Mouse (Mus musculus) embryonic facial prominence, embryonic 10.5 days (tissue): ENCODE results near the gene Gga2. TPM values are rescaled to one million over a fixed set of nuclear protein-coding genes. Genes with fewer than 3 reads are reported as not detected.

ENCODE experiments used
- DNase-seq: peaks from one replicate; pipeline ENCODE4 v3.0.0-alpha.2; 2017; ENCODE audit warnings: low spot score
- H3K27ac ChIP-seq: fragments of 300-500 bp; sonication (generic); replicated peaks from 2 replicates; pipeline ENCODE4 v1.5.1; 2016; ENCODE audit warnings: mild to moderate bottlenecking
- H3K27me3 ChIP-seq: fragments of 300-500 bp; sonication (generic); replicated peaks from 2 replicates; pipeline ENCODE4 v1.6.1; 2016; ENCODE audit warnings: low read depth, mild to moderate bottlenecking; ENCODE audit not compliant: poor library complexity, severe bottlenecking
- H3K36me3 ChIP-seq: fragments of 300-500 bp; sonication (generic); replicated peaks from 2 replicates; pipeline ENCODE4 v1.6.1; 2016; ENCODE audit warnings: mild to moderate bottlenecking, moderate library complexity
- H3K4me1 ChIP-seq: fragments of 300-500 bp; sonication (generic); 2 replicates; pipeline ENCODE4 v1.6.1; 2016
- H3K4me3 ChIP-seq: fragments of 300-500 bp; sonication (generic); 2 replicates; pipeline ENCODE4 v1.5.1; 2016; ENCODE audit warnings: mild to moderate bottlenecking, moderate library complexity
- H3K9me3 ChIP-seq: fragments of 300-500 bp; sonication (generic); 2 replicates; pipeline ENCODE4 v1.6.1; 2016; ENCODE audit warnings: mild to moderate bottlenecking
- WGBS: fragments of 180-500 bp; shearing (Covaris S2); methylation state at CpG from one replicate; pipeline ENCODE4 v1.1.7; 2016; 5-methylcytosine and 5-hydroxymethylcytosine counted together
- polyA plus RNA-seq: library from polyadenylated mRNA; unstranded; fragments of >200 nt; fragmentation: Nextera tagmentation; extraction: Ambion mirVana; gene quantifications from 2 replicates; pipeline ENCODE4 v1.2.1, GENCODE M21; 2016

Gga2 gene
- polyA plus RNA-seq, 1 experiment from 2014 or later = 111 TPM

DNA sequence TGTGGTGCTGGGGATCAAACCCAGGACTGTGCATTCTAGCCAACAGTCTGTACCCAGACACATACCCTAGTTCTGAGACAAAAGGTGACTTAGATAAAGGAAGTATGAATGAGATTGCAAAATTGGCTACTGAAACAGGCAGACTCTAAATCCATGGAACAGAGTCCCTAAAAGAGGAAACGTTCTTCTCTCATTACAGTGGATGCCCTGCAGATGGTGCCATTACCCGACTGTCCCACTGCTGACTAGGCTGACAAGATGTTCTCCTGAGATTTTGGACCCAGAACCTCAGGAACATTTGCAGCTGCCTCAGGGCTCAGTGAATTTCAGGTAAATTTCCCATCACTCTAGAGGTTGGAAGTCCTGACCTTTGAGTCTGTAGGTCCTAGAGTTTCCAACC, 13.3 kb upstream of the Gga2 start:
- H3K4me1 ChIP-seq = peaks cover 11% of the 10 kb centered on the region; the same call in 1 of the 2 replicates
- peaks cover 23% of the 10 kb centered on the region for H3K36me3 ChIP-seq
- no peaks in the 10 kb centered on the region for H3K9me3 ChIP-seq
- H3K4me3 ChIP-seq = no peak overlapping the region
- H3K27me3 ChIP-seq = no peaks in the 10 kb centered on the region
- WGBS = 47% methylated on average over 2 of the region's 2 CpGs
- no peak for DNase-seq
- no peak overlapping the region for H3K27ac ChIP-seq

GRCm38 (mm10) chr7:122033371-122033770, 12.3 kb upstream of the Gga2 start:
- Histone ChIP-seq H3K27ac (no peak overlapping the region), H3K27me3 (no peaks in the 10 kb centered on the region), H3K4me1 (peaks cover 11% of the 10 kb centered on the region; the same call in 1 of the 2 replicates), H3K36me3 (peaks cover 13% of the 10 kb centered on the region), H3K4me3 (no peak overlapping the region), H3K9me3 (no peaks in the 10 kb centered on the region)
- DNase-seq = no peak
- 79% methylated on average over 3 of the region's 3 CpGs for WGBS

DNA sequence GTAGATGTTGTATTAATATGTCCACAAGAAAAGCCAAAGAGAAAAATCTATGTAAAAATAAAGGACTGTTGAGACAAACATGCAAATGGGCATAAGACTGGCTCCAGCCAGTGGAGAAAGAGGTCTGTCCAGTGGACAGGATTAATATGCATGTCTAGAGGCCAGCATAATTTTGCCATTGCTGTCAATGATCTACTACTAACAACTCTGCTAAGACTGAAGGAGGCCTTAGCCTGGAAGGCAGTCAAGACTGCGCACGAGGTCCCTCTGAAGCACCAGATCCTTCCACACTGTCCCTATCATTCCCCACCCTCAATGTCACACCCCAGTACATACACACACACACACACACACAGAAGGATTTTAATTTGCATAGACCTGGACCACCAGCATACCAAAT, 1.1 kb upstream of the Gga2 start:
- Histone ChIP-seq H3K4me3 (no peak overlapping the region), H3K9me3 (no peaks in the 10 kb centered on the region), H3K4me1 (peaks cover 28% of the 10 kb centered on the region), H3K36me3 (peaks cover 16% of the 10 kb centered on the region), H3K27me3 (no peaks in the 10 kb centered on the region), H3K27ac (no peak overlapping the region)
- WGBS = 94% methylated on average over 2 of the region's 2 CpGs
- DNase-seq = no peak

DNA sequence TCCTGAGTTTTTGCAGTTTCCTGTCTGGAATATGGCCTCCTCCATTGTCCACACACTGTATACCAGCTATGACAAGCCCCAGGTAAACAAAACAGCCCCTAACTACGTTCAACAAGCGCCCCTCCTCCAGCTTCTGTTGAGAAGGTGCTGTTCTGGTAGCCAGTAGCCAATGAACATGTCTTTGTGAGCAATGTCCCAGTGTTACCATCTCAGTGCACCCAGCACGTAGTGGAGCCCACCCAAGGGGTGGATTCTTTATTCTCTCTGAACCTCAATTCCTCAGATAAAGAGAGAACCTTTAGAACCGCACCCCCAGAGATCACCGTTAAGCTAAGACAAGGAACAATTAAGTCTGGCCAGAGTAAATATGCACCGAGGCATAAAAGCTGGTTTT, 752 bp downstream of the Gga2 start:
- H3K4me1 ChIP-seq = peaks cover 43% of the 10 kb centered on the region
- H3K27me3 ChIP-seq = no peaks in the 10 kb centered on the region
- peak; percentile 37 for DNase-seq
- WGBS = under 1% methylated on average over 6 of the region's 6 CpGs
- H3K27ac ChIP-seq = peak overlapping the region; percentile 95
- H3K9me3 ChIP-seq = no peaks in the 10 kb centered on the region
- H3K36me3 ChIP-seq = peaks cover 35% of the 10 kb centered on the region
- peak overlapping the region; percentile 87 for H3K4me3 ChIP-seq

- 0 out of 2 replicates have a peak overlapping the region, but pooled peaks have one; percentile 14 for H3K27ac ChIP-seq
- 88% methylated on average over 7 of the region's 7 CpGs for WGBS
Observed at GRCm38 (mm10) chr7:122018978-122019377, 2.0 kb downstream of the Gga2 start.

DNA sequence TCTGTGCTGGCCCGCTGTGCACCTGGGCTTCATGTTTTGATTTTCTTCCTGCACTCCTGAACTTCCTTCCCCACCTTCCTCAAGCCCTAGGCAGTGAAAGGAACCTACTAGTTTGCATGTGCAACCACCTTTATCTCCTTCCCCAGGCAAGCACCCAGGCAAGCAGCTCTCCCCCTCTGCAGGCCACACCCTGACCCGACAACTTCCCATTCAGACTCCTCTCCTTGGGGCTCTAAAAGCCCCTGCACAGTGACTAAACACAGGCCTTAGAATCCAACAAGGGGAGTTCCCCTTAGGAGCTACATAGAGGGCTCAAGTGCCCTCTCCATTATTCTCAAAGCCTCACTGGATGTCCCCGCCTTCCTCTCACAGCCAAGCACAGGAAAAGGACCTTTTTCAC, 2.8 kb downstream of the Gga2 start:
- H3K36me3 ChIP-seq = peaks cover 47% of the 10 kb centered on the region
- WGBS = 72% methylated on average over 3 of the region's 3 CpGs
- peak overlapping the region; percentile 87; the same call in 1 of the 2 replicates for H3K4me3 ChIP-seq
- H3K9me3 ChIP-seq = no peaks in the 10 kb centered on the region
- DNase-seq = no peak
- H3K27ac ChIP-seq = peak overlapping the region; percentile 57; the same call in 1 of the 2 replicates
- peaks cover 52% of the 10 kb centered on the region for H3K4me1 ChIP-seq
- no peaks in the 10 kb centered on the region for H3K27me3 ChIP-seq

More at GRCm38 (mm10) chr7:122018978-122019377, 2.0 kb downstream of the Gga2 start:
- Histone ChIP-seq H3K4me3 (peak overlapping the region; percentile 87), H3K9me3 (no peaks in the 10 kb centered on the region), H3K36me3 (peaks cover 41% of the 10 kb centered on the region), H3K27me3 (no peaks in the 10 kb centered on the region), H3K4me1 (peaks cover 52% of the 10 kb centered on the region)
- no peak for DNase-seq

DNA sequence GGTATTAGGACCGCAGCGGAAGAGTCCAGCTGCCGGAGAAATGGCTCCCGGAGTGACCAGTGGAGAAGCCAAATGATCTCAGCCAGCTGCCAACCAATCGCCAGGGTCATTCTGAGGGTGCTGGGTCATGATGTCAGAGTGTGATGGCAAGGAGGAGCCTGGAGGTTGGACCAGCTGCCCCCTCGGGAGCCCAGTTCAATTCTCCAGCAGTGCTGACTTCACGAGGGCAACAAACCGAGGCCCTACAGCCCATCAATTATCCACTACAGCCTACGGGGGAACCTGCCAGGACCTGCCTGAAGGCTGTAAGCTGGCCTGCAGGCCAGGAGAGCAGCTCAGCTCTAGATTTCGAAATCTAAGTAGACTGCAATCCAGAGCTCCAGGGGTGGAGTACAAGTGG, 5.3 kb downstream of the Gga2 start:
- H3K36me3 ChIP-seq = peaks cover 72% of the 10 kb centered on the region

GRCm38 (mm10) chr7:122015105-122015504, 5.9 kb downstream of the Gga2 start:
- H3K36me3 ChIP-seq = peaks cover 78% of the 10 kb centered on the region
- peak overlapping the region; percentile 60 for H3K27ac ChIP-seq
- peak overlapping the region; percentile 29; the same call in 1 of the 2 replicates for H3K4me3 ChIP-seq
- H3K27me3 ChIP-seq = no peaks in the 10 kb centered on the region
- 60% methylated on average over 8 of the region's 8 CpGs for WGBS
- H3K4me1 ChIP-seq = peaks cover 49% of the 10 kb centered on the region
- peak; percentile 30 for DNase-seq
- H3K9me3 ChIP-seq = no peaks in the 10 kb centered on the region

More for the DNA sequence above, 5.3 kb downstream of the Gga2 start:
- peaks cover 52% of the 10 kb centered on the region for H3K4me1 ChIP-seq
- DNase-seq = peak; percentile 32
- no peaks in the 10 kb centered on the region for H3K27me3 ChIP-seq
- H3K27ac ChIP-seq = peak overlapping the region; percentile 60
- 66% methylated on average over 10 of the region's 10 CpGs for WGBS
- no peaks in the 10 kb centered on the region for H3K9me3 ChIP-seq
- peak overlapping the region; percentile 29 for H3K4me3 ChIP-seq

DNA sequence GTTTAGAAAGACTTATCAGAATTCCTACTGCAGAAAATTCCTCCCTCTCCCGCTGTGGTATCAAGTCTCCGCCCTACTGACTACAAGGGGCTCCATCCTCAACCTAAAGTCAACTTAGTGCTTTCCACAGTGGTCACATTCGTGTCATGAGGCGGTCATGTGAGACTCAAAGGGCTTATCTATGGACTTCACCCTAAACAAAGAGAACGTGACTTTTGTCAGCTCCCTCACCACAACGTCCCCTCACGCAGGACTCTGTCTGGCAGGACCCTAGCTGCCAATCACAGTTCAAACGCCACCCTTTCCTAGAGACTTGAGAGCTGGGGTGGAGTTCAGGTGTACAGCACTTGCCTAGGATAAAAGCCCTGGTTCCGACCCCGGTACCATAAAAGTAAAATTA, 8.1 kb downstream of the Gga2 start:
- peaks cover 88% of the 10 kb centered on the region for H3K36me3 ChIP-seq

DNA sequence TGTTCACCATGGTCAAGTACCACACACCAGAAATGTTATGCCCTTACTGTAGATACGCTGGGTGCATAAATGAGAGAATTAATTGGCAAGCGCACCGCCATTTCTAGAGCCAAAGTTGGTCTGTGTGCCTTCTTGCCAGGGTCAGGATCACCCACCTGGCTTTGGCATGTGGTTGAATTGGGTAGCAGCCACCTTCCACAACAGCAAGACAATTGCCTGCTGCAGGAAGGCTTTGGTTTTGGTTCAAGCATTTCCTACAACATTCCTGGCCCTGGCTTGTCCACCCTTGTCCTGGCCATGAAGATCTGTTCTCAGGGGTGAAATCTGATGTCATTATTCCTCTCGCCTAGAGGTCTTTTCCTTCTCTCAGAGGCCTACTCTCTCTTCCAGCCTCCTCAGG, 8.7 kb downstream of the Gga2 start:
- H3K27me3 ChIP-seq = no peaks in the 10 kb centered on the region
- H3K36me3 ChIP-seq = peaks cover 90% of the 10 kb centered on the region
- H3K4me3 ChIP-seq = no peak overlapping the region
- DNase-seq = no peak
- 96% methylated on average over 4 of the region's 4 CpGs for WGBS
- no peaks in the 10 kb centered on the region for H3K9me3 ChIP-seq
- no peak overlapping the region for H3K27ac ChIP-seq
- peaks cover 26% of the 10 kb centered on the region for H3K4me1 ChIP-seq

More for the DNA sequence above, 8.1 kb downstream of the Gga2 start:
- Histone ChIP-seq H3K27ac (no peak overlapping the region), H3K4me1 (peaks cover 28% of the 10 kb centered on the region), H3K4me3 (no peak overlapping the region), H3K27me3 (no peaks in the 10 kb centered on the region), H3K9me3 (no peaks in the 10 kb centered on the region)
- no peak for DNase-seq
- 91% methylated on average over 10 of the region's 10 CpGs for WGBS

DNA sequence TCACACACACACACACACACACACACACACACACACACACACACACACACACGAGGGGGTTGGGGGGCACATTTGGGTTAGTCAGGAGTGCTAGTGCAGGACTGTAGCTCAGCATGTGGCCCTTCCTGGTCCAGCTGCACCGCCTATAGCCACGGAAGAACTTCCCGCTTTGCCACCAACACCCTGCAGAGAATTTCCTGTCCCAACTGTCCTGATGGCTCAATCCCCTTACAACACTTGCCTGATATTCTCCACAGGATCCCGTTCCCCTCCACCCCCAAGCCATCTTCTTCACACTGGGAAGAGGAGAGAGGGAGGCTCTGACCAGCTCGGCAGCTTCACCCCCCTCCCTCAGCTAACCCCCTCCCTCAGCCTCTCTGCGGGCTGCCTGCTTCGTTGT, 20.6 kb downstream of the Gga2 start:
- Histone ChIP-seq H3K9me3 (no peaks in the 10 kb centered on the region), H3K27ac (no peak overlapping the region), H3K4me3 (no peak overlapping the region), H3K4me1 (no peaks in the 10 kb centered on the region), H3K36me3 (peaks cover 99% of the 10 kb centered on the region), H3K27me3 (no peaks in the 10 kb centered on the region)
- DNase-seq = no peak
- 80% methylated on average over 8 of the region's 8 CpGs for WGBS

- H3K27ac ChIP-seq = no peak overlapping the region
- H3K9me3 ChIP-seq = no peaks in the 10 kb centered on the region
- no peak overlapping the region for H3K4me3 ChIP-seq
- DNase-seq = no peak
- no peaks in the 10 kb centered on the region for H3K27me3 ChIP-seq
- peaks cover 99% of the 10 kb centered on the region for H3K36me3 ChIP-seq
- WGBS = 92% methylated on average over 5 of the region's 5 CpGs
- no peaks in the 10 kb centered on the region for H3K4me1 ChIP-seq
Observed at GRCm38 (mm10) chr7:121995961-121996360, 25.1 kb downstream of the Gga2 start.

DNA sequence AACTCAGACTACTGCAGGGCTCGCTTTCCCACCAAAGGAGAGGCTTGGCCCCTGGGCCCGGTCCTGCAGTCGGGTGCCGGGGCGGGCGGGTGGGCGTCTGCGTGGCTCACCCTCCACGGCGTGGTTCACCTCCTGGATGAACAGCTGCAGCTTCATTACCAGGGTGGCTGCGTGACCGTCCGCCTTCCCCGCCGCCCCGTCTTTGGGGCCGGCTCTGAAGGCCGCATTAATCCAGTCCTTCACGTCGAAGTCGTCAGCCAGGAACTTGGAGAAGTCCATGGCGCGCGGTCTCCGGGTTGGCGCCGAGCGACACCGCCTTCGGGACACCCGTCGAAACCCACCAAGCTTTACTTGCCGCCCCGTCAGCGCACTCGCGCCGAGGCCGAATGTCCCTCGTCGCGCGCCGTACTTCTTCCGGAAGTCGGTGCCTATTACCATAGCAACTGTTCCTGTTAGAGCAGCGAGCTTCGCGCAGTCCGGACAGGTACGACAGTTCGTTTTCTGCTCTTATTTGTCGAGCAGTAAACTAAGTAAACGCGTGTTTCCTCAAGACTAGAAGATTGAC, 39.6 kb downstream of the Gga2 start, which contains the start of gene Cog7:
Gene Cog7, minus strand, starts transcription at position 405 of the 565 bp plus-strand sequence.
- under 1% methylated on average over 55 of the region's 55 CpGs for WGBS
- Histone ChIP-seq H3K27ac (peak within 1 kb of the TSS; percentile 84), H3K36me3 (peaks cover 13% of the 10 kb centered on the region), H3K27me3 (no peaks in the 10 kb centered on the region), H3K4me1 (peaks cover 10% of the 10 kb centered on the region), H3K4me3 (peak within 1 kb of the TSS; percentile 83), H3K9me3 (no peaks in the 10 kb centered on the region)
- peak; percentile 94 for DNase-seq
